Mouse (Mus musculus) MEL (cell line): ENCODE data around the gene Ggnbp2. TPM values are rescaled to one million over a fixed set of nuclear protein-coding genes. Genes with fewer than 3 reads are reported as not detected.
A peak's percentile ranks its signal among the peaks of the same experiment; 100 is the strongest.
"Not testable (repeated sequence)": the region's sequence is repeated elsewhere in the genome, so short reads cannot be mapped to it uniquely, and the experiment has no call there.

Source experiments
- DNase-seq: peaks from one replicate; pipeline ENCODE4 v3.0.0; 2011; ENCODE audit warnings: low read depth, low spot score
- H3K27ac ChIP-seq: 2 replicates; pipeline ENCODE4 v1.5.1; 2012; ENCODE audit warnings: low read depth, mild to moderate bottlenecking, control low read depth, low read length, moderate library complexity; ENCODE audit not compliant: control insufficient read depth
- H3K27me3 ChIP-seq, 2 experiments: fragments of 150-350 bp in 1 of 2; sonication (generic) in 1 of 2; 2 replicates each; pipeline ENCODE4 v1.6.1; 2012; ENCODE audit warnings: low read length in 2 of 2, mild to moderate bottlenecking in 2 of 2, improper control_type of control experiment in 1 of 2, moderate library complexity in 1 of 2; ENCODE audit not compliant: insufficient read depth in 2 of 2, control insufficient read depth in 1 of 2
- H3K36me3 ChIP-seq, 2 experiments: 2 replicates each; pipeline ENCODE4 v1.6.1; 2012 to 2014; ENCODE audit warnings: low read length in 2 of 2, improper control_type of control experiment in 1 of 2, inconsistent platforms in 1 of 2, mild to moderate bottlenecking in 1 of 2; ENCODE audit not compliant: insufficient read depth in 2 of 2, control insufficient read depth in 1 of 2
- H3K4me1 ChIP-seq, 2 experiments: fragments of 150-350 bp in 1 of 2; sonication (generic) in 1 of 2; 2 replicates each; pipeline ENCODE4 v1.6.1; 2012; ENCODE audit warnings: low read length in 2 of 2, improper control_type of control experiment in 1 of 2, mild to moderate bottlenecking in 1 of 2; ENCODE audit not compliant: insufficient read depth in 2 of 2, control insufficient read depth in 1 of 2
- H3K4me3 ChIP-seq, 2 experiments: fragments of 150-350 bp in 1 of 2; sonication (generic) in 1 of 2; 2 replicates each; pipeline ENCODE4 v1.5.1; 2012; ENCODE audit warnings: low read depth in 2 of 2, low read length in 2 of 2, mild to moderate bottlenecking in 2 of 2, moderate library complexity in 2 of 2, control low read depth in 1 of 2, improper control_type of control experiment in 1 of 2; ENCODE audit not compliant: control insufficient read depth in 1 of 2, insufficient read depth in 1 of 2
- H3K79me2 ChIP-seq: 2 replicates; pipeline ENCODE4 v1.6.1; 2012; ENCODE audit warnings: mild to moderate bottlenecking, low read length, moderate library complexity; ENCODE audit not compliant: control insufficient read depth, poor library complexity, insufficient read depth
- H3K9ac ChIP-seq: 2 replicates; pipeline ENCODE4 v1.6.1; 2012; ENCODE audit warnings: low read depth, mild to moderate bottlenecking, control low read depth, low read length, moderate library complexity; ENCODE audit not compliant: control insufficient read depth, poor library complexity, severe bottlenecking
- H3K9me3 ChIP-seq: fragments of 150-350 bp; sonication (generic); replicated peaks from 2 replicates; pipeline ENCODE4 v1.6.1; 2012; ENCODE audit warnings: mild to moderate bottlenecking, low read length, improper control_type of control experiment, moderate library complexity; ENCODE audit not compliant: insufficient read depth
- CHD1 ChIP-seq: IDR thresholded peaks from 2 replicates; pipeline ENCODE4 v1.6.1; 2012; ENCODE audit warnings: low read depth, mild to moderate bottlenecking, inconsistent platforms, low read length, improper control_type of control experiment
- CHD2 ChIP-seq: IDR thresholded peaks from 2 replicates; pipeline ENCODE4 v1.6.1; 2011; ENCODE audit warnings: low read length, improper control_type of control experiment
- E2F4 ChIP-seq: IDR thresholded peaks from 2 replicates; pipeline ENCODE4 v1.6.1; 2011; ENCODE audit warnings: low read depth, low read length, improper control_type of control experiment, borderline replicate concordance
- GATA1 ChIP-seq: IDR thresholded peaks from 2 replicates; pipeline ENCODE4 v1.6.1; 2011; ENCODE audit warnings: low read depth, low read length, improper control_type of control experiment
- JUND ChIP-seq: IDR thresholded peaks from 2 replicates; pipeline ENCODE4 v1.6.1; 2011; ENCODE audit warnings: low read depth, mild to moderate bottlenecking, improper control_type of control experiment, low read length
- KAT2A ChIP-seq: conservative IDR thresholded peaks from 2 replicates; pipeline ENCODE4 v1.6.1; 2012; ENCODE audit warnings: low read depth, low read length, improper control_type of control experiment, inconsistent platforms
- MAFK ChIP-seq: IDR thresholded peaks from 2 replicates; pipeline ENCODE4 v1.6.1; 2011; ENCODE audit warnings: low read depth, mild to moderate bottlenecking, low read length, improper control_type of control experiment, borderline replicate concordance
- MAX ChIP-seq: IDR thresholded peaks from 2 replicates; pipeline ENCODE4 v1.6.1; 2011; ENCODE audit warnings: low read length, improper control_type of control experiment
- MAZ ChIP-seq: IDR thresholded peaks from 2 replicates; pipeline ENCODE4 v1.6.1; 2012; ENCODE audit warnings: low read depth, mild to moderate bottlenecking, inconsistent platforms, low read length, improper control_type of control experiment
- MXI1 ChIP-seq: IDR thresholded peaks from 2 replicates; pipeline ENCODE4 v1.6.1; 2011; ENCODE audit warnings: mild to moderate bottlenecking, low read depth, low read length, improper control_type of control experiment
- MYC ChIP-seq: IDR thresholded peaks from 2 replicates; pipeline ENCODE4 v1.6.1; 2011; ENCODE audit warnings: low read depth, mild to moderate bottlenecking, low read length, improper control_type of control experiment, moderate library complexity
- NRF1 ChIP-seq: IDR thresholded peaks from 2 replicates; pipeline ENCODE4 v1.6.1; 2014; ENCODE audit warnings: low read depth, mild to moderate bottlenecking, inconsistent platforms, low read length, improper control_type of control experiment, moderate library complexity; ENCODE audit not compliant: poor library complexity, insufficient read depth, severe bottlenecking
- POLR2A ChIP-seq, 2 experiments: IDR thresholded peaks; 2 replicates each; pipeline ENCODE4 v1.6.1; 2011 to 2012; ENCODE audit warnings: low read length in 2 of 2, mild to moderate bottlenecking in 2 of 2, control low read depth in 1 of 2, improper control_type of control experiment in 1 of 2, low read depth in 1 of 2, moderate library complexity in 1 of 2; ENCODE audit not compliant: control insufficient read depth in 1 of 2, insufficient read depth in 1 of 2, poor library complexity in 1 of 2
- SMC3 ChIP-seq: IDR thresholded peaks from 2 replicates; pipeline ENCODE4 v1.6.1; 2011; ENCODE audit warnings: low read depth, low read length, improper control_type of control experiment
- TAL1 ChIP-seq: IDR thresholded peaks from 2 replicates; pipeline ENCODE4 v1.6.1; 2012; ENCODE audit warnings: mild to moderate bottlenecking, inconsistent platforms, low read length, moderate library complexity, mixed read lengths
- UBTF ChIP-seq: IDR thresholded peaks from 2 replicates; pipeline ENCODE4 v1.6.1; 2012; ENCODE audit warnings: low read depth, mild to moderate bottlenecking, inconsistent platforms, low read length, improper control_type of control experiment, moderate library complexity, borderline replicate concordance; ENCODE audit not compliant: insufficient read depth
- USF1 ChIP-seq: IDR thresholded peaks from 2 replicates; pipeline ENCODE4 v1.6.1; 2014; ENCODE audit warnings: low read depth, mild to moderate bottlenecking, inconsistent platforms, low read length, improper control_type of control experiment, moderate library complexity
- ZC3H11A ChIP-seq: IDR thresholded peaks from 2 replicates; pipeline ENCODE4 v1.6.1; 2012; ENCODE audit warnings: low read depth, mild to moderate bottlenecking, inconsistent platforms, low read length, improper control_type of control experiment
- ZKSCAN1 ChIP-seq: IDR thresholded peaks from 2 replicates; pipeline ENCODE4 v1.6.1; 2012; ENCODE audit warnings: low read depth, mild to moderate bottlenecking, inconsistent platforms, low read length, improper control_type of control experiment, moderate library complexity
- polyA plus RNA-seq, 2 experiments: library from polyadenylated mRNA; stranded (reverse) in 1 of 2; unstranded in 1 of 2; fragments of >175 nt in 1 of 2; fragments of >200 nt in 1 of 2; gene quantifications; 2 replicates each; pipeline versions ENCODE4 v1.2.1 to v1.2.4; 2012; ENCODE audit warnings: low replicate concordance in 2 of 2, low read depth in 1 of 2; ENCODE audit not compliant: insufficient read length in 2 of 2, insufficient read depth in 1 of 2, missing spikeins in 1 of 2
- total RNA-seq: library from RNA; depleted of rRNA; stranded (reverse); fragments of 300-350 nt; gene quantifications from 2 replicates; pipeline ENCODE4 v1.2.3, GENCODE M21; 2012

Gene Ggnbp2
- total and polyA plus RNA-seq, 3 experiments: 55.4 to 89.6 (median 83.0) TPM

- Histone ChIP-seq H3K27me3 (no peaks in the 10 kb centered on the region), H3K9me3 (no peaks in the 10 kb centered on the region), H3K79me2 (no peaks in the 10 kb centered on the region), H3K27ac (no peak overlapping the region), H3K4me1 (no peaks in the 10 kb centered on the region), H3K36me3 (peaks cover 2 to 56% of the 10 kb centered on the region in 2 experiments)
- no peak for DNase-seq
- TF ChIP-seq TAL1 (no peak), MAZ (no peak), KAT2A (no peak), ZKSCAN1 (no peak), E2F4 (no peak), POLR2A (IDR thresholded peaks at IDR 0.05; ENCODE audit: control insufficient read depth in 1 of 2, insufficient read depth in 1 of 2, low read depth in 1 of 2, low read length in 2 of 2, poor library complexity in 1 of 2) (no peak), CHD2 (no peak), ZC3H11A (no peak), NRF1 (no peak), GATA1 (no peak), MAFK (no peak), JUND (no peak), MXI1 (no peak), UBTF (no peak), MYC (no peak)
- TF ChIP-seq, all 39 proteins: peak for 0
- no peak overlapping the region for H3K4me3 ChIP-seq
- H3K9ac ChIP-seq: no peak overlapping the region
These were observed 31.3 kb downstream of the Ggnbp2 start for GRCm38 (mm10) chr11:84839330-84839729.

GRCm38 (mm10) chr11:84829495-84829894, 41.1 kb downstream of the Ggnbp2 start:
- Histone ChIP-seq H3K27ac (peak overlapping the region; percentile 98), H3K36me3 (peaks cover 20 to 37% of the 10 kb centered on the region in 2 experiments), H3K9ac (peak overlapping the region; percentile 95), H3K79me2 (peaks cover 31% of the 10 kb centered on the region), H3K4me1 (peaks cover 7 to 37% of the 10 kb centered on the region in 2 experiments), H3K4me3 (peak overlapping the region; percentile 91 to 95)
- H3K27me3 ChIP-seq, H3K9me3 ChIP-seq, DNase-seq: not testable (repeated sequence)
- TF ChIP-seq SMC3: 0 out of 2 replicates have a peak, but pooled peaks have one; percentile 2
- TF ChIP-seq MAX: 0 out of 2 replicates have a peak, but pooled peaks have one; percentile 12
- 0 out of 2 replicates have a peak, but pooled peaks have one; percentile 31 for TF ChIP-seq MAZ
- peak; percentile 84; the same call in 1 of the 2 replicates for TF ChIP-seq CHD1
- peak; percentile 68 for TF ChIP-seq USF1
